Mouse (Mus musculus): ENCODE measurements around the gene Fmo2.

GRCm38 (mm10) chr1:162840211-162840610, 58.3 kb downstream of the Fmo2 start:
- TF ChIP-seq CTCF (conservative IDR thresholded peaks at IDR 0.05; ENCODE audit: low read length) (no peak), POU5F1 (IDR thresholded peaks at IDR 0.05; ENCODE audit: borderline replicate concordance, low read length) (no peak), NANOG (IDR thresholded peaks at IDR 0.05; ENCODE audit: borderline replicate concordance, low read length) (no peak)
